Mouse (Mus musculus): Measurements from ENCODE around the gene Nr4a2. TPM values are rescaled to one million over a fixed set of nuclear protein-coding genes. Genes with fewer than 3 reads are reported as not detected.

Nr4a2 gene
- total and polyA plus RNA-seq, 2 experiments from 2014 or later: 26.4 to 59.4 TPM

- no peaks in the 10 kb centered on the region for H3K36me3 ChIP-seq (ENCODE audit: insufficient read depth)
- no peak overlapping the region for H3K4me3 ChIP-seq (ENCODE audit: low read depth, low read length)
- no peak overlapping the region for H3K9ac ChIP-seq
- no peak for TF ChIP-seq CTCF (IDR thresholded peaks at IDR 0.05; ENCODE audit: low read depth)
- H3K9me3 ChIP-seq (ENCODE audit: low read length): no peaks in the 10 kb centered on the region
- no peak overlapping the region for H3K4me2 ChIP-seq (ENCODE audit: low read depth)
- DNase-seq (no peak), ATAC-seq (no peak)
- WGBS: 76% methylated on average over 4 of the region's 4 CpGs
- H3K27me3 ChIP-seq (ENCODE audit: insufficient read depth, low read length): no peaks in the 10 kb centered on the region; the same call in 1 of the 2 replicates
- H3K4me1 ChIP-seq (ENCODE audit: insufficient read depth): no peaks in the 10 kb centered on the region; the same call in 1 of the 2 replicates
- H3K27ac ChIP-seq (ENCODE audit: low read depth, low read length): no peak overlapping the region
Measured at GRCm38 (mm10) chr2:57127461-57127860, 3.7 kb upstream of the Nr4a2 start.

GRCm38 (mm10) chr2:57125891-57126290, 2.1 kb upstream of the Nr4a2 start:
- no peak for ATAC-seq
- WGBS: 83% methylated on average over 6 of the region's 6 CpGs

GRCm38 (mm10) chr2:57122986-57123980, 520 bp downstream of the Nr4a2 start:
- ATAC-seq (peak; percentile 79), DNase-seq (no peak)
- Histone ChIP-seq H3K4me3 (ENCODE audit: low read depth, low read length) (peak overlapping the region; percentile 82), H3K36me3 (ENCODE audit: insufficient read depth) (no peaks in the 10 kb centered on the region), H3K9me3 (ENCODE audit: low read length) (no peaks in the 10 kb centered on the region), H3K27ac (ENCODE audit: low read depth, low read length) (0 out of 2 replicates have a peak overlapping the region, but pooled peaks have one; percentile 35), H3K9ac (peak overlapping the region; percentile 63), H3K4me1 (ENCODE audit: insufficient read depth) (no peaks in the 10 kb centered on the region; the same call in 1 of the 2 replicates), H3K4me2 (ENCODE audit: low read depth) (peak overlapping the region; percentile 99), H3K27me3 (ENCODE audit: insufficient read depth, low read length) (no peaks in the 10 kb centered on the region; the same call in 1 of the 2 replicates)
- TF ChIP-seq CTCF (IDR thresholded peaks at IDR 0.05; ENCODE audit: low read depth): no peak
- WGBS: 1% methylated on average over 64 of the region's 67 CpGs

More at GRCm38 (mm10) chr2:57125891-57126290, 2.1 kb upstream of the Nr4a2 start:
- TF ChIP-seq CTCF (IDR thresholded peaks at IDR 0.05; ENCODE audit: low read depth): no peak
- H3K9ac ChIP-seq: no peak overlapping the region
- no peaks in the 10 kb centered on the region; the same call in 1 of the 2 replicates for H3K27me3 ChIP-seq (ENCODE audit: insufficient read depth, low read length)
- no peak overlapping the region for H3K4me2 ChIP-seq (ENCODE audit: low read depth)
- no peak overlapping the region for H3K27ac ChIP-seq (ENCODE audit: low read depth, low read length)
- H3K9me3 ChIP-seq (ENCODE audit: low read length): no peaks in the 10 kb centered on the region
- no peak overlapping the region for H3K4me3 ChIP-seq (ENCODE audit: low read depth, low read length)
- no peaks in the 10 kb centered on the region; the same call in 1 of the 2 replicates for H3K4me1 ChIP-seq (ENCODE audit: insufficient read depth)
- no peak for DNase-seq
- H3K36me3 ChIP-seq (ENCODE audit: insufficient read depth): no peaks in the 10 kb centered on the region

GRCm38 (mm10) chr2:57121110-57121509, 2.7 kb downstream of the Nr4a2 start:
- no peak for TF ChIP-seq CTCF (IDR thresholded peaks at IDR 0.05; ENCODE audit: low read depth)
- ATAC-seq (no peak), DNase-seq (no peak)
- Histone ChIP-seq H3K27ac (ENCODE audit: low read depth, low read length) (no peak overlapping the region), H3K9ac (no peak overlapping the region), H3K36me3 (ENCODE audit: insufficient read depth) (no peaks in the 10 kb centered on the region), H3K4me2 (ENCODE audit: low read depth) (no peak overlapping the region), H3K4me3 (ENCODE audit: low read depth, low read length) (no peak overlapping the region), H3K27me3 (ENCODE audit: insufficient read depth, low read length) (no peaks in the 10 kb centered on the region; the same call in 1 of the 2 replicates), H3K4me1 (ENCODE audit: insufficient read depth) (peaks cover 4% of the 10 kb centered on the region; the same call in 1 of the 2 replicates), H3K9me3 (ENCODE audit: low read length) (no peaks in the 10 kb centered on the region)
- 86% methylated on average over 4 of the region's 4 CpGs for WGBS

GRCm38 (mm10) chr2:57117201-57117951, 6.4 kb downstream of the Nr4a2 start:
- Histone ChIP-seq H3K27me3 (ENCODE audit: insufficient read depth, low read length) (peaks cover 21% of the 10 kb centered on the region), H3K4me3 (ENCODE audit: low read depth, low read length) (peak overlapping the region; percentile 75), H3K9ac (peak overlapping the region; percentile 53; the same call in 1 of the 2 replicates), H3K4me2 (ENCODE audit: low read depth) (peak overlapping the region; percentile 99), H3K9me3 (ENCODE audit: low read length) (no peaks in the 10 kb centered on the region), H3K27ac (ENCODE audit: low read depth, low read length) (peak overlapping the region; percentile 50; the same call in 1 of the 2 replicates), H3K4me1 (ENCODE audit: insufficient read depth) (peaks cover 13% of the 10 kb centered on the region; the same call in 1 of the 2 replicates), H3K36me3 (ENCODE audit: insufficient read depth) (no peaks in the 10 kb centered on the region)
- peak; percentile 65 for TF ChIP-seq CTCF (IDR thresholded peaks at IDR 0.05; ENCODE audit: low read depth)
- DNase-seq (peak; percentile 64), ATAC-seq (peak; percentile 36; the same call in 1 of the 2 replicates)
- under 1% methylated on average over 13 of the region's 13 CpGs for WGBS

- Histone ChIP-seq H3K4me1 (ENCODE audit: insufficient read depth) (peaks cover 13% of the 10 kb centered on the region; the same call in 1 of the 2 replicates), H3K9me3 (ENCODE audit: low read length) (no peaks in the 10 kb centered on the region), H3K4me3 (ENCODE audit: low read depth, low read length) (peak overlapping the region; percentile 75), H3K27ac (ENCODE audit: low read depth, low read length) (peak overlapping the region; percentile 50; the same call in 1 of the 2 replicates), H3K9ac (peak overlapping the region; percentile 53), H3K4me2 (ENCODE audit: low read depth) (peak overlapping the region; percentile 99), H3K36me3 (ENCODE audit: insufficient read depth) (no peaks in the 10 kb centered on the region), H3K27me3 (ENCODE audit: insufficient read depth, low read length) (peaks cover 26% of the 10 kb centered on the region)
- TF ChIP-seq CTCF (IDR thresholded peaks at IDR 0.05; ENCODE audit: low read depth): no peak; the same call in 1 of the 2 replicates
- peak; percentile 52 for DNase-seq
- WGBS: 1% methylated on average over 47 of the region's 47 CpGs
- peak; percentile 14; the same call in 1 of the 2 replicates for ATAC-seq
Measured at GRCm38 (mm10) chr2:57116366-57117200, 7.2 kb downstream of the Nr4a2 start.

All from forebrain, postnatal 0 days (tissue).